Comparison of ENCODE assay signal across 22 mouse cellular contexts in genomic region chr17:73814500-73815190, GRCm38 (mm10). TPM values are rescaled to one million over a fixed set of nuclear protein-coding genes. Genes with fewer than 3 reads are reported as not detected.
DNase-seq lines count a peak whose midpoint lies in the region; ATAC-seq and TF ChIP-seq lines count a peak whose summit lies in the region.
"Had no signal": no experiment of that assay in that cellular context is flagged by ENCODE, and none has a peak within 500 bp of the region (broad histone marks: within the 10 kb centered on the region; RNA-seq: fewer than 3 reads in every experiment).

No protein-coding gene starts in this region.

- peaks cover 8% of the 10 kb centered on the region for H3K4me1 ChIP-seq in liver, adult 2 months (ENCODE audit: control insufficient read depth, insufficient read depth, low read length)
- H3K4me1 ChIP-seq in megakaryocyte, embryonic 14.5 days, result peaks cover 98% of the 10 kb centered on the region
- no peaks in the 10 kb centered on the region for H3K4me1 ChIP-seq in hindbrain, embryonic 14.5 days (replicated peaks; ENCODE audit: control insufficient read depth, insufficient read depth, low read length)
- no peaks in the 10 kb centered on the region for H3K4me1 ChIP-seq in kidney, embryonic 14.5 days (ENCODE audit: control insufficient read depth, insufficient read depth, low read length)
- H3K4me1 ChIP-seq: forebrain, embryonic 13.5 days; stomach, embryonic 15.5 days had no signal

- peak overlapping the region; percentile 45; the same call in 1 of the 2 replicates for H3K27ac ChIP-seq in liver, adult 2 months (replicated peaks; ENCODE audit: insufficient read depth, low read depth, low read length)
- no peak overlapping the region for H3K27ac ChIP-seq in hindbrain, embryonic 14.5 days
- no peak overlapping the region for H3K27ac ChIP-seq in kidney, embryonic 14.5 days (ENCODE audit: low read depth, low read length)
- H3K27ac ChIP-seq: embryonic facial prominence, embryonic 10.5 days; forebrain, embryonic 13.5 days; liver, embryonic 14.5 days; midbrain, embryonic 10.5 days; neural tube, embryonic 15.5 days; stomach, embryonic 15.5 days had no signal

- peaks cover 6% of the 10 kb centered on the region; the same call in 1 of the 2 replicates for H3K36me3 ChIP-seq in liver, adult 2 months (ENCODE audit: control insufficient read depth, insufficient read depth, low read length)
- H3K36me3 ChIP-seq in megakaryocyte, embryonic 14.5 days (replicated peaks; ENCODE audit: low read length), result peaks cover 79% of the 10 kb centered on the region
- no peaks in the 10 kb centered on the region for H3K36me3 ChIP-seq in hindbrain, embryonic 14.5 days (replicated peaks; ENCODE audit: control insufficient read depth, insufficient read depth)
- no peaks in the 10 kb centered on the region for H3K36me3 ChIP-seq in kidney, embryonic 14.5 days (ENCODE audit: control insufficient read depth, insufficient read depth, low read length)
- H3K36me3 ChIP-seq: embryonic facial prominence, embryonic 10.5 days; G1E; midbrain, embryonic 10.5 days; neural tube, embryonic 15.5 days; stomach, embryonic 15.5 days had no signal

- ATAC-seq in hindbrain, embryonic 14.5 days (ENCODE audit: low FRiP score), result no peak
- ATAC-seq in kidney, embryonic 14.5 days (ENCODE audit: low FRiP score, low TSS enrichment), result no peak
- ATAC-seq: forebrain, embryonic 13.5 days had no signal

- peaks cover 3% of the 10 kb centered on the region; the same call in 1 of the 2 replicates for H3K79me2 ChIP-seq in liver, adult 2 months (ENCODE audit: control insufficient read depth, insufficient read depth, low read length)

- H3K9me3 ChIP-seq in megakaryocyte, embryonic 14.5 days, result no peaks in the 10 kb centered on the region
- H3K9me3 ChIP-seq in hindbrain, embryonic 14.5 days (ENCODE audit: control insufficient read depth, low read length), result no peaks in the 10 kb centered on the region
- H3K9me3 ChIP-seq in kidney, embryonic 14.5 days (ENCODE audit: control insufficient read depth, low read length), result no peaks in the 10 kb centered on the region
- H3K9me3 ChIP-seq: embryonic facial prominence, embryonic 10.5 days; forebrain, embryonic 13.5 days; midbrain, embryonic 10.5 days; neural tube, embryonic 15.5 days; stomach, embryonic 15.5 days had no signal

- TF ChIP-seq POLR2A in liver, adult 2 months (IDR thresholded peaks at IDR 0.05; ENCODE audit: extremely low read depth, insufficient read depth, low read length), result no peak

- no peaks in the 10 kb centered on the region for H3K27me3 ChIP-seq in liver, adult 2 months (ENCODE audit: control insufficient read depth, insufficient read depth, low read length)
- no peaks in the 10 kb centered on the region for H3K27me3 ChIP-seq in megakaryocyte, embryonic 14.5 days (replicated peaks)
- H3K27me3 ChIP-seq in hindbrain, embryonic 14.5 days (ENCODE audit: control insufficient read depth, insufficient read depth, low read length), result no peaks in the 10 kb centered on the region
- no peaks in the 10 kb centered on the region for H3K27me3 ChIP-seq in kidney, embryonic 14.5 days (ENCODE audit: control insufficient read depth, insufficient read depth, low read length)
- H3K27me3 ChIP-seq: forebrain, embryonic 13.5 days; neural tube, embryonic 15.5 days; stomach, embryonic 15.5 days had no signal

- no peak overlapping the region for H3K4me2 ChIP-seq in hindbrain, embryonic 14.5 days (replicated peaks)
- H3K4me2 ChIP-seq in kidney, embryonic 14.5 days (replicated peaks; ENCODE audit: low read depth, low read length), result no peak overlapping the region
- H3K4me2 ChIP-seq: forebrain, embryonic 13.5 days; heart, embryonic 11.5 days; neural tube, embryonic 15.5 days; stomach, embryonic 15.5 days had no signal

- H3K9ac ChIP-seq in liver, adult 2 months (ENCODE audit: low read depth, low read length), result no peak overlapping the region
- no peak overlapping the region for H3K9ac ChIP-seq in hindbrain, embryonic 14.5 days
- no peak overlapping the region for H3K9ac ChIP-seq in kidney, embryonic 14.5 days (ENCODE audit: low read depth, low read length)
- H3K9ac ChIP-seq: forebrain, embryonic 13.5 days; liver, embryonic 14.5 days; neural tube, embryonic 15.5 days; stomach, embryonic 15.5 days had no signal

- WGBS in liver, adult 2 months, result 70% methylated on average over 6 of the region's 6 CpGs
- WGBS in hindbrain, embryonic 14.5 days, result 84% methylated on average over 6 of the region's 6 CpGs
- 89% methylated on average over 6 of the region's 6 CpGs for WGBS in kidney, embryonic 14.5 days

- H3K4me3 ChIP-seq in liver, adult 2 months (ENCODE audit: insufficient read depth, low read depth, low read length), result no peak overlapping the region
- H3K4me3 ChIP-seq in megakaryocyte, embryonic 14.5 days (replicated peaks), result peak overlapping the region; percentile 71
- H3K4me3 ChIP-seq in hindbrain, embryonic 14.5 days (replicated peaks; ENCODE audit: low read length), result no peak overlapping the region
- no peak overlapping the region for H3K4me3 ChIP-seq in kidney, embryonic 14.5 days (ENCODE audit: low read length)
- H3K4me3 ChIP-seq: embryonic facial prominence, embryonic 10.5 days; forebrain, embryonic 13.5 days; midbrain, embryonic 10.5 days; neural tube, embryonic 15.5 days; stomach, embryonic 15.5 days had no signal

- no peak for DNase-seq in liver, adult 2 months (ENCODE audit: extremely low read depth, low read depth, low spot score)
- DNase-seq in liver, result no peak
- peak; percentile 69 to 75 for DNase-seq in CD8-positive naive resting alpha-beta T cell, adult 2 months (ENCODE audit: low read depth in 2 of 2, low spot score in 2 of 2)
- DNase-seq in thymus, postnatal 10 days (ENCODE audit: low spot score in 2 of 2), result peak; percentile 65 to 79
- DNase-seq in layer of hippocampus, adult 8-10 months (ENCODE audit: low spot score in 2 of 2), result no peak
- no peak for DNase-seq in hindbrain, embryonic 14.5 days (ENCODE audit: low spot score)
- DNase-seq: adrenal gland, adult 2 months; cerebellum, adult 11 months; cerebellum, postnatal 36 days; gastrocnemius, postnatal 36 days; kidney, adult 9 months; right cerebral cortex, postnatal 4 days had no signal

- TF ChIP-seq CTCF in liver, adult 2 months (IDR thresholded peaks at IDR 0.05; ENCODE audit: low read depth, low read length), result no peak

RNA-seq across cellular contexts. Expression of gene Ehd3, which starts 10.7 kb away (rescaled TPM):
- 37.5 and 40.6 TPM in 2 replicates for total RNA-seq in liver, adult 2 months (2014; rRNA removed)
- polyA plus RNA-seq in liver, adult 2 months (2012; rRNA removed), result 26.0 and 30.6 TPM in 2 replicates
- 10.7 and 22.4 TPM in 2 replicates for polyA plus RNA-seq in megakaryocyte, embryonic 14.5 days (2012; ENCODE audit: insufficient read depth, low replicate concordance)
- total RNA-seq in layer of hippocampus, adult 8-10 months (2022), result 100 to 1,000 TPM; 120 to 137 (median 129) TPM
- 20.0 and 21.4 TPM in 2 replicates for polyA plus RNA-seq in hindbrain, embryonic 14.5 days (2014; fragmentation: Nextera tagmentation; extraction: Ambion mirVana)
- polyA plus RNA-seq in kidney, embryonic 14.5 days (2014; fragmentation: Nextera tagmentation; extraction: Ambion mirVana), result 9.4 and 11.4 TPM in 2 replicates

Comparison
In these comparisons a context has a peak if more than half of its experiments do, and no peak if none do; other contexts are left out.
1. DNase-seq: peak in CD8-positive naive resting alpha-beta T cell, adult 2 months (2 of 2) and thymus, postnatal 10 days (2 of 2); none in liver, adult 2 months (single experiment), liver (single experiment), layer of hippocampus, adult 8-10 months (0 of 2) and hindbrain, embryonic 14.5 days (single experiment).